18 mouse cellular contexts compared by ENCODE assay signal in genomic region chr6:47256227-47256887, GRCm38 (mm10).
DNase-seq lines count a peak whose midpoint lies in the region; ATAC-seq and TF ChIP-seq lines count a peak whose summit lies in the region.
"Had no signal": no experiment of that assay in that cellular context is flagged by ENCODE, and none has a peak within 500 bp of the region (broad histone marks: within the 10 kb centered on the region; RNA-seq: fewer than 3 reads in every experiment).

No protein-coding gene starts in this region.

- H3K27ac ChIP-seq in intestine, embryonic 15.5 days: no peak overlapping the region
- H3K27ac ChIP-seq in intestine, postnatal 0 days (ENCODE audit: low read depth, low read length): no peak overlapping the region
- H3K27ac ChIP-seq in embryonic facial prominence, embryonic 14.5 days (replicated peaks; ENCODE audit: low read depth, low read length): no peak overlapping the region
- H3K27ac ChIP-seq in limb, embryonic 10.5 days: peak overlapping the region; percentile 61
- H3K27ac ChIP-seq in stomach, postnatal 0 days (replicated peaks): no peak overlapping the region
- H3K27ac ChIP-seq: forebrain, embryonic 15.5 days; heart, embryonic 13.5 days; hindbrain, embryonic 12.5 days; hindbrain, postnatal 0 days had no signal

- no peaks in the 10 kb centered on the region for H3K27me3 ChIP-seq in intestine, embryonic 15.5 days (replicated peaks)
- H3K27me3 ChIP-seq in intestine, postnatal 0 days (replicated peaks; ENCODE audit: control insufficient read depth, insufficient read depth, low read length): no peaks in the 10 kb centered on the region
- no peaks in the 10 kb centered on the region for H3K27me3 ChIP-seq in embryonic facial prominence, embryonic 14.5 days (replicated peaks; ENCODE audit: control insufficient read depth, insufficient read depth, low read length)
- peaks cover 56% of the 10 kb centered on the region for H3K27me3 ChIP-seq in limb, embryonic 10.5 days (ENCODE audit: low read depth, poor library complexity, severe bottlenecking)
- H3K27me3 ChIP-seq in stomach, postnatal 0 days (ENCODE audit: control insufficient read depth, insufficient read depth, low read length): no peaks in the 10 kb centered on the region
- H3K27me3 ChIP-seq: forebrain, embryonic 15.5 days; heart, embryonic 13.5 days; hindbrain, embryonic 12.5 days had no signal

- TF ChIP-seq EP300 in stomach, postnatal 0 days (optimal IDR thresholded peaks at IDR 0.05): no peak

- TF ChIP-seq CTCF in intestine, postnatal 0 days (IDR thresholded peaks at IDR 0.05; ENCODE audit: low read depth): no peak
- no peak for TF ChIP-seq CTCF in stomach, postnatal 0 days (IDR thresholded peaks at IDR 0.05; ENCODE audit: low read depth)

- H3K9me3 ChIP-seq in intestine, embryonic 15.5 days: no peaks in the 10 kb centered on the region
- H3K9me3 ChIP-seq in intestine, postnatal 0 days (ENCODE audit: control insufficient read depth): no peaks in the 10 kb centered on the region
- H3K9me3 ChIP-seq in embryonic facial prominence, embryonic 14.5 days (ENCODE audit: control insufficient read depth, low read length): no peaks in the 10 kb centered on the region
- H3K9me3 ChIP-seq in limb, embryonic 10.5 days (replicated peaks): no peaks in the 10 kb centered on the region
- no peaks in the 10 kb centered on the region for H3K9me3 ChIP-seq in stomach, postnatal 0 days (ENCODE audit: control insufficient read depth, low read length)
- H3K9me3 ChIP-seq: forebrain, embryonic 15.5 days; heart, embryonic 13.5 days; hindbrain, embryonic 12.5 days had no signal

- DNase-seq in embryonic facial prominence, embryonic 14.5 days (ENCODE audit: low spot score): peak; percentile 67
- no peak for DNase-seq in limb, embryonic 10.5 days (ENCODE audit: low spot score)
- DNase-seq in stomach, postnatal 0 days (ENCODE audit: low spot score): no peak
- DNase-seq in Muller cell, postnatal 12 days (ENCODE audit: inconsistent ontology term): no peak
- no peak for DNase-seq in yolk sac, embryonic 10.5 days (ENCODE audit: low spot score)
- DNase-seq: adrenal gland, adult 8-10 months; adrenal gland, postnatal 36 days; cerebellum, adult 2 months; cerebellum, postnatal 10 days; gastrocnemius, postnatal 10 days; heart, postnatal 36 days; kidney, adult 11 months had no signal

- ATAC-seq in intestine, embryonic 15.5 days: peak; percentile 58; the same call in 1 of the 2 replicates
- ATAC-seq in intestine, postnatal 0 days: no peak
- no peak for ATAC-seq in embryonic facial prominence, embryonic 14.5 days (ENCODE audit: low read depth)
- ATAC-seq in stomach, postnatal 0 days (ENCODE audit: low FRiP score, low TSS enrichment): 0 out of 2 replicates have a peak, but pooled peaks have one; percentile 21
- ATAC-seq: forebrain, embryonic 15.5 days; hindbrain, postnatal 0 days had no signal

- no peak overlapping the region for H3K4me3 ChIP-seq in intestine, embryonic 15.5 days (replicated peaks)
- no peak overlapping the region for H3K4me3 ChIP-seq in intestine, postnatal 0 days (ENCODE audit: low read depth, low read length)
- H3K4me3 ChIP-seq in embryonic facial prominence, embryonic 14.5 days (ENCODE audit: low read depth, low read length): no peak overlapping the region
- no peak overlapping the region for H3K4me3 ChIP-seq in limb, embryonic 10.5 days
- no peak overlapping the region for H3K4me3 ChIP-seq in stomach, postnatal 0 days (ENCODE audit: low read depth, low read length)
- H3K4me3 ChIP-seq: forebrain, embryonic 15.5 days; heart, embryonic 13.5 days; hindbrain, embryonic 12.5 days had no signal

- H3K4me1 ChIP-seq in intestine, embryonic 15.5 days (replicated peaks): no peaks in the 10 kb centered on the region
- no peaks in the 10 kb centered on the region for H3K4me1 ChIP-seq in intestine, postnatal 0 days (replicated peaks; ENCODE audit: control insufficient read depth, insufficient read depth, low read length)
- H3K4me1 ChIP-seq in embryonic facial prominence, embryonic 14.5 days (ENCODE audit: control insufficient read depth, insufficient read depth, low read length): no peaks in the 10 kb centered on the region
- H3K4me1 ChIP-seq in limb, embryonic 10.5 days: peaks cover 47% of the 10 kb centered on the region
- H3K4me1 ChIP-seq in stomach, postnatal 0 days (replicated peaks; ENCODE audit: control insufficient read depth, insufficient read depth): no peaks in the 10 kb centered on the region

- no peak overlapping the region for H3K4me2 ChIP-seq in intestine, embryonic 15.5 days (replicated peaks)
- H3K4me2 ChIP-seq in intestine, postnatal 0 days (replicated peaks; ENCODE audit: low read depth): no peak overlapping the region
- no peak overlapping the region for H3K4me2 ChIP-seq in embryonic facial prominence, embryonic 14.5 days (ENCODE audit: low read depth, low read length)
- H3K4me2 ChIP-seq in stomach, postnatal 0 days (replicated peaks; ENCODE audit: low read depth): no peak overlapping the region
- H3K4me2 ChIP-seq: forebrain, embryonic 15.5 days; heart, embryonic 13.5 days; hindbrain, embryonic 12.5 days had no signal

- H3K9ac ChIP-seq in intestine, embryonic 15.5 days: no peak overlapping the region
- no peak overlapping the region for H3K9ac ChIP-seq in intestine, postnatal 0 days (ENCODE audit: low read depth, low read length)
- no peak overlapping the region for H3K9ac ChIP-seq in embryonic facial prominence, embryonic 14.5 days (ENCODE audit: low read depth, low read length)
- no peak overlapping the region for H3K9ac ChIP-seq in stomach, postnatal 0 days (ENCODE audit: low read length)
- H3K9ac ChIP-seq: forebrain, embryonic 15.5 days; heart, embryonic 13.5 days; hindbrain, embryonic 12.5 days had no signal

- H3K36me3 ChIP-seq in intestine, embryonic 15.5 days: no peaks in the 10 kb centered on the region
- H3K36me3 ChIP-seq in intestine, postnatal 0 days (ENCODE audit: control insufficient read depth, insufficient read depth): no peaks in the 10 kb centered on the region
- H3K36me3 ChIP-seq in embryonic facial prominence, embryonic 14.5 days (ENCODE audit: control insufficient read depth, insufficient read depth, low read length): no peaks in the 10 kb centered on the region
- H3K36me3 ChIP-seq in limb, embryonic 10.5 days: no peaks in the 10 kb centered on the region
- H3K36me3 ChIP-seq in stomach, postnatal 0 days (ENCODE audit: control insufficient read depth, insufficient read depth, low read length): no peaks in the 10 kb centered on the region
- H3K36me3 ChIP-seq: forebrain, embryonic 15.5 days; heart, embryonic 13.5 days; hindbrain, embryonic 12.5 days had no signal

- 48% methylated on average over 4 of the region's 4 CpGs for WGBS in intestine, embryonic 15.5 days
- whole genome bisulfite sequencing in intestine, postnatal 0 days: 48% methylated on average over 4 of the region's 4 CpGs
- 51% methylated on average over 4 of the region's 4 CpGs for WGBS in embryonic facial prominence, embryonic 14.5 days
- WGBS in limb, embryonic 10.5 days: 76% methylated on average over 4 of the region's 4 CpGs
- 72% methylated on average over 4 of the region's 4 CpGs for WGBS in stomach, postnatal 0 days

Comparison
In these comparisons a context has a peak if more than half of its experiments do, and no peak if none do; other contexts are left out.
1. ATAC-seq: peak in intestine, embryonic 15.5 days (single experiment) and stomach, postnatal 0 days (single experiment); none in intestine, postnatal 0 days (single experiment) and embryonic facial prominence, embryonic 14.5 days (single experiment).